Mouse (Mus musculus): Measurements from ENCODE around the gene Dph2. TPM values are rescaled to one million over a fixed set of nuclear protein-coding genes. Genes with fewer than 3 reads are reported as not detected.
A peak's percentile ranks its signal among the peaks of the same experiment; 100 is the strongest.

The Dph2 gene
- polyA plus RNA-seq, 1 experiment from 2014 or later: 16.7 TPM

DNA sequence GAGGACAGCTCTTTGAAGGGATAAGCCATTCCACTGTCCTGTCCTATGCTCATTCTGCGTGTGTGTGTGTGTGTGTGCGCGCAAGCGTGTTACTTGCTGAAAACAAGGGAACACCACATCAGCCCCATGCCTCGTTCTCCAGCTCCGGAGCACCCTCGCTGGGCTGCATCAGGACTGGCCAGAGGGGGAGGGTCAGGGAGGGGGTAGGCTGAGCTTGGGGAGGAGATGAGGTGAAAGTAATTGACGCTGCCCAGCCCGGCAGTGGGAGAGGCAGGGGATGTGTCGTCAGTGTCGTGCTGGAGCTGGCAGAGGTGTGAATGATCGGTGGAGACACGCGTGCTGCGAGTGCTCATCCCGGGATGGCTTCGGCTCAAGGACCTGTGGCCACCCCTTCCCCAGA is 42.8 kb downstream of the Dph2 start:
- Histone ChIP-seq H3K4me1 (no peaks in the 10 kb centered on the region), H3K27me3 (replicated peaks) (no peaks in the 10 kb centered on the region), H3K4me3 (replicated peaks) (no peak overlapping the region), H3K9me3 (no peaks in the 10 kb centered on the region), H3K9ac (no peak overlapping the region), H3K4me2 (no peak overlapping the region), H3K27ac (no peak overlapping the region), H3K36me3 (no peaks in the 10 kb centered on the region)
- ATAC-seq (ENCODE audit: insufficient read depth, low FRiP score, low read depth): no peak
- WGBS: 66% methylated on average over 17 of the region's 17 CpGs

- Histone ChIP-seq H3K9me3 (no peaks in the 10 kb centered on the region), H3K4me2 (no peak overlapping the region), H3K36me3 (no peaks in the 10 kb centered on the region), H3K4me1 (no peaks in the 10 kb centered on the region), H3K9ac (no peak overlapping the region), H3K27me3 (replicated peaks) (no peaks in the 10 kb centered on the region), H3K27ac (peak overlapping the region; percentile 67), H3K4me3 (replicated peaks) (no peak overlapping the region)
- no peak for ATAC-seq (ENCODE audit: insufficient read depth, low FRiP score, low read depth)
- 53% methylated on average over 2 of the region's 2 CpGs for WGBS
These were observed 44.8 kb downstream of the Dph2 start for GRCm38 (mm10) chr4:117847011-117847410.

DNA sequence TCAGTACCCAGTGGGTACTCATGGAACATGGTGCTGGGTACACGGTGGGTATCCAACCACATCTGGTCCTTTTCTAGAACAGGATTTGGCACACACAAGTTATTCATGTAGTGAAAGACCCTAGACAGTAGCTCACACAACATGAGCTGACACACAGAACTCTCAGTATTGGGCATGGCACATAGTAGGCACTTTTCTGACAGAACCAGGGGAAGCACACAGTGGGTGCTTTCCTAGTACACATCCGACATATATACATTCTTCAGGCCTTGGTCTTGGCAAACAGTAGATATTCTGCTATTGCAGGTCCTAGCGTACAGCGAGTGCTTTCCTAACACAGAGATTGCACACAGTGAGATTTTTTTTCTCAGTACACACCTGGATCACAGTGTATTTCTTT is 45.6 kb downstream of the Dph2 start:
- WGBS: 95% methylated on average over 4 of the region's 4 CpGs
- no peak for ATAC-seq (ENCODE audit: insufficient read depth, low FRiP score, low read depth)
- H3K4me2 ChIP-seq: no peak overlapping the region

GRCm38 (mm10) chr4:117845316-117845715 is 46.5 kb downstream of the Dph2 start:
- Histone ChIP-seq H3K9ac (no peak overlapping the region), H3K4me2 (no peak overlapping the region), H3K4me3 (replicated peaks) (no peak overlapping the region), H3K27ac (no peak overlapping the region), H3K36me3 (no peaks in the 10 kb centered on the region), H3K9me3 (no peaks in the 10 kb centered on the region), H3K27me3 (replicated peaks) (no peaks in the 10 kb centered on the region), H3K4me1 (0 out of 2 replicates have a peak, but pooled peaks cover 2% of the 10 kb centered on the region)
- 81% methylated on average over 11 of the region's 11 CpGs for WGBS
- no peak for ATAC-seq (ENCODE audit: insufficient read depth, low FRiP score, low read depth)

More for the DNA sequence above, 45.6 kb downstream of the Dph2 start:
- no peak overlapping the region for H3K4me3 ChIP-seq (replicated peaks)
- no peaks in the 10 kb centered on the region for H3K27me3 ChIP-seq (replicated peaks)
- no peak overlapping the region for H3K9ac ChIP-seq
- H3K9me3 ChIP-seq: no peaks in the 10 kb centered on the region
- H3K4me1 ChIP-seq: no peaks in the 10 kb centered on the region
- H3K36me3 ChIP-seq: no peaks in the 10 kb centered on the region
- no peak overlapping the region for H3K27ac ChIP-seq

DNA sequence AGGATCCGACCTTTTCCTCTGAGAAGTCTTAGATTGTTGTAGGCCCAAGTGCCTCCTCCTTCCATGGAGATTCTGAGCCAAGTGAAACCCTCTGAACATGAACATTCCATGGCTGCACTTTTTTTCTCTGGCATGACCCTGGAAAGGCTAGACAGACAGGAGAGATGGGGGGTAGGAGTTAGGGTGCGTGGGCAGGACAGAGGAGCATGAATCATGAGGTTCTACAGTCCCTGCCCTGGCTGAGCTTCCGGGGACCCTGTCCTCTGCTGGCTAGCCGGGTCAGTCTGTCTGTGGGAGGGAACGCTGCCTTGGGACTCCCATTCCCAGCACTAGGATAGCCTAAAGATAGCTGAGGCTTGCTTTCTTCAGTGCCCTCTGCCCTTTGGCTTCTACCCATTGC is 47.4 kb downstream of the Dph2 start:
- H3K36me3 ChIP-seq: no peaks in the 10 kb centered on the region
- H3K4me1 ChIP-seq: 0 out of 2 replicates have a peak, but pooled peaks cover 2% of the 10 kb centered on the region
- no peak overlapping the region for H3K4me3 ChIP-seq (replicated peaks)
- no peak overlapping the region for H3K27ac ChIP-seq
- no peak for ATAC-seq (ENCODE audit: insufficient read depth, low FRiP score, low read depth)
- H3K27me3 ChIP-seq (replicated peaks): no peaks in the 10 kb centered on the region
- H3K9ac ChIP-seq: no peak overlapping the region
- WGBS: 79% methylated on average over 5 of the region's 5 CpGs
- no peaks in the 10 kb centered on the region for H3K9me3 ChIP-seq
- H3K4me2 ChIP-seq: no peak overlapping the region

DNA sequence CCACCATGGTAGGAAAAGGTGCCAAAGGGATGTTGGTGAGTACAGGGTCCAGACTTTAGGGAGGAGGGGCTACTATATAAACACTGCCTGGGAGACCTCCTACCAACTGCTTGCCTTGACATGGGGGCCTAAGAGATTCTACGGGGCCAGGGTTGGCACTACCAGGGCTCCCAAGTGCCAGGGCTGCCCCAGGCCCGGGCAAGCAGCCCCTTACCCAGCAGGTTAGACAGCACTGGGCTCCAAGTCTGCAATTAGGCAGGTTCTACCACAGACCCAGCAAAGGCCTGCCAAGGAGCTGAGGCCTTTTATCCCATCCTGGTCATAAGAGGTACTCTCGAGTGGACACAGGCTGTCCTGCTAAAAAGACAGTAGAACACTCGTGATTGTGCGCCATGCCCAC is 48.7 kb downstream of the Dph2 start:
- H3K27ac ChIP-seq: no peak overlapping the region
- no peak overlapping the region for H3K4me2 ChIP-seq
- H3K4me1 ChIP-seq: 0 out of 2 replicates have a peak, but pooled peaks cover 2% of the 10 kb centered on the region
- no peak overlapping the region for H3K4me3 ChIP-seq (replicated peaks)
- no peaks in the 10 kb centered on the region for H3K9me3 ChIP-seq
- 93% methylated on average over 5 of the region's 5 CpGs for WGBS
- no peaks in the 10 kb centered on the region for H3K27me3 ChIP-seq (replicated peaks)
- H3K36me3 ChIP-seq: no peaks in the 10 kb centered on the region
- no peak overlapping the region for H3K9ac ChIP-seq
- no peak for ATAC-seq (ENCODE audit: insufficient read depth, low FRiP score, low read depth)

GRCm38 (mm10) chr4:117841566-117841965 is 50.3 kb downstream of the Dph2 start:
- Histone ChIP-seq H3K4me2 (no peak overlapping the region), H3K36me3 (no peaks in the 10 kb centered on the region), H3K9ac (no peak overlapping the region), H3K9me3 (no peaks in the 10 kb centered on the region), H3K27ac (no peak overlapping the region), H3K4me3 (replicated peaks) (no peak overlapping the region), H3K4me1 (peaks cover 8% of the 10 kb centered on the region; the same call in 1 of the 2 replicates), H3K27me3 (replicated peaks) (no peaks in the 10 kb centered on the region)
- WGBS: 74% methylated on average over 3 of the region's 3 CpGs
- ATAC-seq (ENCODE audit: insufficient read depth, low FRiP score, low read depth): no peak

DNA sequence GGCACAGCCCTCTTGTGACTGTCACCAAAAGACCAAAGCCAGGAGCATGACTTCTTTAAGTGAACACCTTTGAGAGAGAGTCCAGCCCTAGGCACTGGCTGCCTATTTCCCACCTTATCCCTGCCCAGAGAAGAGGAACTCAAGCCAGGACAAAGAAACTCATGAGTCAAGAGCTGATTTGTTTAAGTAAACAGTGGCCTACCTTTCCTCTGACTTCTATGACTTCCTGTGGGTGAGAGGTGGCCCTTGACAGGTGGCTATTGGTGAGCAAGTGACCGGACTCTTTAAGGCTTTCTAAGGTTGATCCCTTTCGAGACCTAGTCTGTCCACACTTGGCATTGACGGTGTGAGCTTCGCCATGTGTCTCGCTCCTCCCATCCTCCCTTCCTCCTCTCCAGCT is 51.0 kb downstream of the Dph2 start:
- 79% methylated on average over 5 of the region's 5 CpGs for WGBS
- H3K9me3 ChIP-seq: no peaks in the 10 kb centered on the region
- peaks cover 8% of the 10 kb centered on the region; the same call in 1 of the 2 replicates for H3K4me1 ChIP-seq
- peak overlapping the region; percentile 22; the same call in 1 of the 2 replicates for H3K27ac ChIP-seq
- no peak for ATAC-seq (ENCODE audit: insufficient read depth, low FRiP score, low read depth)
- H3K36me3 ChIP-seq: no peaks in the 10 kb centered on the region
- no peak overlapping the region for H3K9ac ChIP-seq
- no peak overlapping the region for H3K4me2 ChIP-seq
- H3K27me3 ChIP-seq (replicated peaks): no peaks in the 10 kb centered on the region
- H3K4me3 ChIP-seq (replicated peaks): no peak overlapping the region

DNA sequence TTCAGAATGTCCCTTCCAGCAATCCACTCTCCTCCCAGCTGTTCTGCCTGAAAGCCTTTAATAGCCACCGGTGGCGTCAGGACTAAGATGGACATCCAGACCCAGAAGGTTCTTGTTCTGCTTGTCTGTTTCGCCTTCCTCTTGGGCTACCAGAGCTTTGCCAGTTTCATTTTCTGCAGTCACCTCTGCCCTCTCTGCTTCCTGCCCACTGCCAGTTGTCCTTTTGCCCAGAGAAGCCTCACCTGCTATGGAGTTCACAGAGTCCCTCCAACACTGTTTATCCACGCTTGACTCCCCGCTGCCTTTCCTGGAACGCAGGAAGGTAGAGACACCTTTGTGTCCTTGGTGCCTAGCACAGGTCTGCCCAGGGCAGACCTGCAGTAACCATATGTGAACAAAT is 52.5 kb downstream of the Dph2 start:
- ATAC-seq (ENCODE audit: insufficient read depth, low FRiP score, low read depth): no peak
- no peaks in the 10 kb centered on the region for H3K36me3 ChIP-seq
- no peaks in the 10 kb centered on the region for H3K9me3 ChIP-seq
- H3K4me3 ChIP-seq (replicated peaks): no peak overlapping the region
- no peak overlapping the region for H3K27ac ChIP-seq
- no peak overlapping the region for H3K9ac ChIP-seq
- no peak overlapping the region for H3K4me2 ChIP-seq
- peaks cover 12% of the 10 kb centered on the region for H3K4me1 ChIP-seq
- H3K27me3 ChIP-seq (replicated peaks): no peaks in the 10 kb centered on the region
- WGBS: 67% methylated on average over 6 of the region's 6 CpGs

Other genes starting within 250 kb of the Dph2 start
- gene Dmap1, start 209.8 kb downstream of the Dph2 start, polyA plus RNA-seq (2015; fragmentation: Nextera tagmentation; extraction: Ambion mirVana): 47.2 and 50.7 TPM in 2 replicates
- gene Gm12845, start 167.6 kb downstream of the Dph2 start, polyA plus RNA-seq (2015; fragmentation: Nextera tagmentation; extraction: Ambion mirVana): not detected in 2 replicates
- gene Klf17, start 126.4 kb downstream of the Dph2 start, polyA plus RNA-seq (2015; fragmentation: Nextera tagmentation; extraction: Ambion mirVana): 0.05 TPM in 1 of 2 replicates, not detected in the other
- 14.2 and 15.0 TPM in 2 replicates for gene Slc6a9, start 57.5 kb downstream of the Dph2 start, polyA plus RNA-seq (2015; fragmentation: Nextera tagmentation; extraction: Ambion mirVana)
- gene Ccdc24, start 19.5 kb downstream of the Dph2 start, polyA plus RNA-seq (2015; fragmentation: Nextera tagmentation; extraction: Ambion mirVana): 0.94 and 2.3 TPM in 2 replicates
- 16.6 and 17.9 TPM in 2 replicates for gene B4galt2, start 8.5 kb downstream of the Dph2 start, polyA plus RNA-seq (2015; fragmentation: Nextera tagmentation; extraction: Ambion mirVana)
- 214 and 232 TPM in 2 replicates for gene Atp6v0b, start 4.7 kb downstream of the Dph2 start, polyA plus RNA-seq (2015; fragmentation: Nextera tagmentation; extraction: Ambion mirVana)
- gene Ipo13, start 23.0 kb upstream of the Dph2 start, polyA plus RNA-seq (2015; fragmentation: Nextera tagmentation; extraction: Ambion mirVana): 37.5 and 42.9 TPM in 2 replicates
- gene Artn, start 37.7 kb upstream of the Dph2 start, polyA plus RNA-seq (2015; fragmentation: Nextera tagmentation; extraction: Ambion mirVana): 6.9 and 7.0 TPM in 2 replicates
- gene St3gal3, start 242.9 kb upstream of the Dph2 start, polyA plus RNA-seq (2015; fragmentation: Nextera tagmentation; extraction: Ambion mirVana): 6.4 and 8.0 TPM in 2 replicates

All from stomach, embryonic 15.5 days (tissue).